Mouse (Mus musculus) ES-E14 (cell line): ENCODE data around the gene Tnr. TPM values are rescaled to one million over a fixed set of nuclear protein-coding genes. Genes with fewer than 3 reads are reported as not detected.
A peak's percentile ranks its signal among the peaks of the same experiment; 100 is the strongest.

Experiments
- DNase-seq: peaks from one replicate; pipeline ENCODE4 v3.0.0-alpha.2; 2013; ENCODE audit warnings: low read depth, low spot score
- H3K27ac ChIP-seq: 2 replicates; pipeline ENCODE4 v1.5.1; 2012; ENCODE audit warnings: low read depth, mild to moderate bottlenecking, low read length, moderate library complexity, mixed read lengths; ENCODE audit not compliant: poor library complexity, insufficient read depth, severe bottlenecking
- H3K36me3 ChIP-seq: 2 replicates; pipeline ENCODE4 v1.6.1; 2012; ENCODE audit warnings: mild to moderate bottlenecking, low read length, moderate library complexity, mixed read lengths; ENCODE audit not compliant: control insufficient read depth, poor library complexity, insufficient read depth, severe bottlenecking
- H3K4me1 ChIP-seq, 2 experiments: fragments of 150-350 bp in 1 of 2; sonication (generic) in 1 of 2; 2 replicates each; pipeline ENCODE4 v1.6.1; 2012; ENCODE audit warnings: low read length in 2 of 2, mild to moderate bottlenecking in 1 of 2, mixed read lengths in 1 of 2; ENCODE audit not compliant: control insufficient read depth in 2 of 2, insufficient read depth in 2 of 2, poor library complexity in 1 of 2
- H3K4me3 ChIP-seq, 2 experiments: fragments of 150-350 bp in 1 of 2; sonication (generic) in 1 of 2; 2 replicates each; pipeline ENCODE4 v1.5.1; 2012; ENCODE audit warnings: low read length in 2 of 2, low read depth in 1 of 2, mild to moderate bottlenecking in 1 of 2, mixed read lengths in 1 of 2; ENCODE audit not compliant: insufficient read depth in 1 of 2, poor library complexity in 1 of 2, severe bottlenecking in 1 of 2
- H3K9ac ChIP-seq: 2 replicates; pipeline ENCODE4 v1.6.1; 2012; ENCODE audit warnings: low read depth, mild to moderate bottlenecking, low read length, mixed read lengths; ENCODE audit not compliant: poor library complexity, insufficient read depth, severe bottlenecking
- H3K9me3 ChIP-seq: fragments of 150-350 bp; sonication (generic); 2 replicates; pipeline ENCODE4 v1.6.1; 2012; ENCODE audit warnings: low read depth, mild to moderate bottlenecking, low read length; ENCODE audit not compliant: control insufficient read depth, insufficient read depth
- CHD2 ChIP-seq: IDR thresholded peaks from 2 replicates; pipeline ENCODE4 v1.6.1; 2014; ENCODE audit warnings: mild to moderate bottlenecking, low read depth, low read length, inconsistent platforms
- HCFC1 ChIP-seq: IDR thresholded peaks from 2 replicates; pipeline ENCODE4 v1.6.1; 2012; ENCODE audit warnings: low read length, inconsistent platforms, borderline replicate concordance; ENCODE audit not compliant: insufficient read depth
- MAFK ChIP-seq: IDR thresholded peaks from 2 replicates; pipeline ENCODE4 v1.6.1; 2014; ENCODE audit warnings: mild to moderate bottlenecking, low read depth, low read length, inconsistent platforms; ENCODE audit not compliant: insufficient read depth
- ZC3H11A ChIP-seq: IDR thresholded peaks from 2 replicates; pipeline ENCODE4 v1.6.1; 2012; ENCODE audit warnings: low read depth, mild to moderate bottlenecking, inconsistent platforms, low read length, borderline replicate concordance
- ZNF384 ChIP-seq: IDR thresholded peaks from 2 replicates; pipeline ENCODE4 v1.6.1; 2012; ENCODE audit warnings: low read depth, low read length, inconsistent platforms
- in situ Hi-C, 2 experiments: fragments of 600-800 bp; cut with MboI; formaldehyde crosslinking; loops; one replicate each; pipeline ENCODE4 v1.15.1; 2025; ENCODE audit warnings: low sequenced_read_pairs in 2 of 2, inconsistent platforms in 1 of 2; ENCODE audit not compliant: unreplicated experiment in 2 of 2
- total RNA-seq: library from RNA; depleted of rRNA; stranded (reverse); fragments of 300-350 nt; gene quantifications from 2 replicates; pipeline ENCODE4 v1.2.3, GENCODE M21; 2012

Tnr gene
- total RNA-seq, 1 experiment, result not detected

DNA sequence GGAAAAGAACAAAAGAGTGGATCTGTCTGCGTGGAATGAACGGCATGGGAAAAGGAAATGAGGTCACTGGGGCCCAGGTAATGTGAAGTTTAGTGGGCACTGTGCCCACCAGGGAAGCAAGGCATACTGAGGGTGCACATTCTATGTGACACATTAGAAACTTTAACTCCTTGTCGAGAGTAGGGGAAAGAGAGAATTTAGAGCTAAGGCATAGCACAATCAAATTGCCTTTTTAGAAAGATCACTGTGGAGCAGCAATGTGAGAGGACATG, 218.4 kb downstream of the Tnr start:
- Histone ChIP-seq H3K9ac (no peak overlapping the region), H3K36me3 (no peaks in the 10 kb centered on the region), H3K4me1 (no peaks in the 10 kb centered on the region), H3K9me3 (no peaks in the 10 kb centered on the region), H3K4me3 (no peak overlapping the region), H3K27ac (no peak overlapping the region)
- TF ChIP-seq ZNF384, result no peak
- no peak for TF ChIP-seq ZC3H11A
- no peak for TF ChIP-seq HCFC1
- TF ChIP-seq CHD2, result no peak
- no peak for TF ChIP-seq MAFK
- in situ Hi-C loops, result no loop called here
- no peak for DNase-seq

DNA sequence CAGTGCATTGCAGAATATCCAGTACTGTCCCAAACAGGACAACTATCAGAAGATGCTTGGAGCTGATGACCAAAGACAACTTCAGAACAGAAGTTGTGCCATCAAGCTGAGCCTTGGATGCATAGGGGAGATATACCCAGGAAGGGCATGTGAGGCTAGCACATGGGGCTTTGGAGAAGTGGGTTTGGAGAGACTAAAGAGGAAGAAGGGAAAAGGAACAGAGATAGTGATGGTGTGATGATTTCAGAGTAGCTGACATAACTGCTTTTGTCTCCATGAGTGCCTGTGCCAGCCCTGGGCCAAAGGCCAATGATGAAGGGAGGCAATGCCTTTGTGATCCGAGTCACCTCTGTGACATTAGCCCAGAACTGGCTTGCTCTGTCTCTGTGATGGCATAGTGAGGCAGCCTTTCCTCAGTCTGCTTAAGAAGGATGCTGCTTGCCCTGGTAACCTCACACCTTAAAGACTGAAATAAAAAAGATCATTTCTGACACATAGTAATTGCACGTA, 220.2 kb downstream of the Tnr start:
- no peak overlapping the region for H3K27ac ChIP-seq
- in situ Hi-C loops, result no loop called here
- no peaks in the 10 kb centered on the region for H3K9me3 ChIP-seq
- H3K36me3 ChIP-seq, result no peaks in the 10 kb centered on the region
- no peak overlapping the region for H3K9ac ChIP-seq
- no peak for DNase-seq
- no peaks in the 10 kb centered on the region for H3K4me1 ChIP-seq
- no peak for TF ChIP-seq HCFC1
- no peak for TF ChIP-seq CHD2
- no peak for TF ChIP-seq MAFK
- no peak for TF ChIP-seq ZNF384
- no peak for TF ChIP-seq ZC3H11A
- H3K4me3 ChIP-seq, result no peak overlapping the region

DNA sequence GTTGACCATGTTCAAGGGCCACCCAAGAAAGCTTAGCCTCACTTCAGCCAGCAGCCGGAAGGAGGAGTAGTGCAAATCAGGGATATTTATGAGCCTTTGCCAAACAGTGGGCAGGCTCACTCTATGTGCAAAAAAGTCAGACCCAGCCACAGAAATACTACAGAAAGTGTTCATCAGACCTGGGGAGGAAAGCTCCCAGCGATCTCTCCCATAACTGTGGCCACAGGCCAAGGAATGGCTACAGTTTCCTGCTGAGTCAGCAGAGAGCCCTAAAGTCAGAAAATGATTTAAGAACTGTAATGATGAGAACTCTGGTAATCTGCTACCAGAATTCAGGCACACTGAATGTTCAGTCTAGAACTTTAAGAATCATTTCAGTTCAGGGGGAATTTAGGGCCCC, 221.7 kb downstream of the Tnr start:
- Histone ChIP-seq H3K9ac (no peak overlapping the region), H3K27ac (no peak overlapping the region), H3K4me3 (no peak overlapping the region), H3K9me3 (no peaks in the 10 kb centered on the region), H3K4me1 (no peaks in the 10 kb centered on the region), H3K36me3 (no peaks in the 10 kb centered on the region)
- TF ChIP-seq MAFK (peak; percentile 83), ZC3H11A (no peak), CHD2 (no peak), ZNF384 (no peak), HCFC1 (no peak)
- in situ Hi-C loops, result no loop called here
- no peak for DNase-seq

DNA sequence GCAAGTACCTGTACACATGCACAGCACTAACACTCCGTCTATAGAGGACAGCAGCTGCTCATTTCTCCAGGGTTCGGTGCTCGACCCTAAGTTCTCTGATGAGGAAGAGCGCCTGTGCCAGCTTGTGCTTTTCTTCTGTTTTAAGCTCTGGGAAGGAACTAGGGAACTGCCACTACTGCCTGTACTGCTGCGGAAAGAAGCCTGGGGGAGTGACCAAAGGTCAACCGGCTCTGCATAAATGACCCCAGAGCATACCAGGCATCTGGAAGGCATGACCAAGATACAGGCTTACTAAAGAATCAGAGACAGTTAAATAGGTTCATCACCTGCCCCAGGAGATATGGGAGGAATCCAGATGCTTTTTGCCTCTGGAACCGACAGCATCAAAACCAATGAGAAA, 224.4 kb downstream of the Tnr start:
- H3K9me3 ChIP-seq, result no peaks in the 10 kb centered on the region
- no peaks in the 10 kb centered on the region for H3K4me1 ChIP-seq
- H3K4me3 ChIP-seq, result no peak overlapping the region
- DNase-seq, result no peak
- TF ChIP-seq ZC3H11A (no peak), HCFC1 (no peak), CHD2 (no peak), MAFK (no peak), ZNF384 (no peak)
- in situ Hi-C loops, result no loop called here
- H3K9ac ChIP-seq, result no peak overlapping the region
- H3K27ac ChIP-seq, result no peak overlapping the region
- H3K36me3 ChIP-seq, result no peaks in the 10 kb centered on the region

DNA sequence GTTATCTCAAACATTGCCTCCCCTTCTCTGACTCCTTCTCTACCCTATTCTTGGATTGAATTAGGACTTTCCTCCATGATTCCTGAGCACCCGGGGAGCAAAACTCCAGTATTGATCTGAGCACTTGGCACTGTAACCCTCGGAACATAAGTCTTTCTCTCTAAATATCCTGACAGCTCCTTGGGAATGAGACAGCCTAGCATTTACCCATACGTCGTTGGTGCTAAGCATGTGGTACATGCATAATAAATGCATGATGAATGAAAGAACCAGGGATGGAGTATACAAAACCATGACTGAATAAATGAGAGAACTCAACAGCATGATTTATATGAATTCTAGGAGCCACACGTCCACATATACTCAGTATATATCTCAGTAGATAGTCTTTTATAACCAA, 226.8 kb downstream of the Tnr start:
- H3K9me3 ChIP-seq, result no peaks in the 10 kb centered on the region
- H3K4me1 ChIP-seq, result no peaks in the 10 kb centered on the region
- H3K27ac ChIP-seq, result no peak overlapping the region
- H3K4me3 ChIP-seq, result no peak overlapping the region
- in situ Hi-C loops, result no loop called here
- no peak overlapping the region for H3K9ac ChIP-seq
- H3K36me3 ChIP-seq, result no peaks in the 10 kb centered on the region
- no peak for DNase-seq
- TF ChIP-seq ZNF384 (no peak), ZC3H11A (no peak), HCFC1 (no peak), CHD2 (no peak), MAFK (no peak)
